ENCODE assay signal across 9 mouse cellular contexts in genomic region chr4:130168280-130169183, GRCm38 (mm10). TPM values are rescaled to one million over a fixed set of nuclear protein-coding genes. Genes with fewer than 3 reads are reported as not detected.
A peak's percentile ranks its signal among the peaks of the same experiment; 100 is the strongest.
DNase-seq lines count a peak whose midpoint lies in the region; ATAC-seq and TF ChIP-seq lines count a peak whose summit lies in the region.
"Had no signal": no experiment of that assay in that cellular context is flagged by ENCODE, and none has a peak within 500 bp of the region (broad histone marks: within the 10 kb centered on the region; RNA-seq: fewer than 3 reads in every experiment).

No protein-coding gene starts in this region.

- 35% methylated on average over 16 of the region's 16 CpGs for WGBS in hindbrain, embryonic 13.5 days
- 43% methylated on average over 16 of the region's 16 CpGs for WGBS in limb, embryonic 15.5 days
- 31% methylated on average over 16 of the region's 16 CpGs for WGBS in midbrain, postnatal 0 days

- ATAC-seq in hindbrain, embryonic 13.5 days (ENCODE audit: low FRiP score) = no peak
- ATAC-seq in limb, embryonic 15.5 days (ENCODE audit: insufficient number of reproducible peaks, low FRiP score, low TSS enrichment, low read depth) = no peak
- ATAC-seq in midbrain, postnatal 0 days (ENCODE audit: low FRiP score) = no peak

- H3K4me2 ChIP-seq in hindbrain, embryonic 13.5 days = peak overlapping the region; percentile 19; the same call in 1 of the 2 replicates
- peak overlapping the region; percentile 31; the same call in 1 of the 2 replicates for H3K4me2 ChIP-seq in limb, embryonic 15.5 days
- H3K4me2 ChIP-seq in midbrain, postnatal 0 days (ENCODE audit: low read depth, low read length, poor library complexity, severe bottlenecking) = no peak overlapping the region

- H3K79me2 ChIP-seq in C2C12 (ENCODE audit: control insufficient read depth, insufficient read depth) = peaks cover under 1% of the 10 kb centered on the region

- no peak overlapping the region for H3K4me3 ChIP-seq in C2C12 (ENCODE audit: insufficient read depth, poor library complexity, severe bottlenecking)
- no peak overlapping the region for H3K4me3 ChIP-seq in hindbrain, embryonic 13.5 days
- H3K4me3 ChIP-seq in limb, embryonic 15.5 days = no peak overlapping the region
- H3K4me3 ChIP-seq in midbrain, postnatal 0 days (ENCODE audit: low read depth, low read length) = no peak overlapping the region

- H3K36me3 ChIP-seq in C2C12 (ENCODE audit: control insufficient read depth, insufficient read depth) = peaks cover 10% of the 10 kb centered on the region
- no peaks in the 10 kb centered on the region for H3K36me3 ChIP-seq in hindbrain, embryonic 13.5 days
- no peaks in the 10 kb centered on the region for H3K36me3 ChIP-seq in limb, embryonic 15.5 days
- H3K36me3 ChIP-seq in midbrain, postnatal 0 days (ENCODE audit: insufficient read depth, low read length) = no peaks in the 10 kb centered on the region

- H3K27ac ChIP-seq in hindbrain, embryonic 13.5 days = no peak overlapping the region
- H3K27ac ChIP-seq in limb, embryonic 15.5 days = peak overlapping the region; percentile 18
- no peak overlapping the region for H3K27ac ChIP-seq in midbrain, postnatal 0 days (ENCODE audit: low read depth, low read length)

- peak; percentile 88 for DNase-seq in MN1 (ENCODE audit: low spot score)
- peak; percentile 66 for DNase-seq in gastrocnemius, postnatal 10 days
- DNase-seq in midbrain, postnatal 0 days (ENCODE audit: low spot score) = peak; percentile 47
- DNase-seq in yolk sac, embryonic 10.5 days (ENCODE audit: low spot score) = peak; percentile 90
- no peak for DNase-seq in c-Kit-positive CD71-positive TER-119-positive erythroid progenitor cells, embryonic 14.5 days (ENCODE audit: low spot score)

- H3K9ac ChIP-seq in hindbrain, embryonic 13.5 days = no peak overlapping the region
- no peak overlapping the region for H3K9ac ChIP-seq in limb, embryonic 15.5 days
- H3K9ac ChIP-seq in midbrain, postnatal 0 days (replicated peaks; ENCODE audit: low read length, poor library complexity, severe bottlenecking) = 0 out of 2 replicates have a peak overlapping the region, but pooled peaks have one; percentile 3

- peak overlapping the region; percentile 21 for H3ac ChIP-seq in C2C12 (ENCODE audit: control insufficient read depth, insufficient read length, low read depth)

- peaks cover 22% of the 10 kb centered on the region for H3K4me1 ChIP-seq in hindbrain, embryonic 13.5 days (replicated peaks)
- H3K4me1 ChIP-seq in limb, embryonic 15.5 days = peaks cover 61% of the 10 kb centered on the region
- H3K4me1 ChIP-seq in midbrain, postnatal 0 days (ENCODE audit: insufficient read depth, low read length) = no peaks in the 10 kb centered on the region; the same call in 1 of the 2 replicates

- H3K27me3 ChIP-seq in C2C12 (ENCODE audit: control insufficient read depth, insufficient read depth, insufficient read length) = no peaks in the 10 kb centered on the region
- peaks cover 56% of the 10 kb centered on the region for H3K27me3 ChIP-seq in hindbrain, embryonic 13.5 days
- H3K27me3 ChIP-seq in limb, embryonic 15.5 days = peaks cover 4% of the 10 kb centered on the region
- peaks cover 3% of the 10 kb centered on the region for H3K27me3 ChIP-seq in midbrain, postnatal 0 days (ENCODE audit: insufficient read depth, low read length)

- TF ChIP-seq CTCF in C2C12 (IDR thresholded peaks at IDR 0.05; ENCODE audit: control insufficient read depth, insufficient read depth, insufficient read length) = no peak
- TF ChIP-seq CTCF in midbrain, postnatal 0 days (IDR thresholded peaks at IDR 0.05) = no peak

- H3K79me3 ChIP-seq in C2C12 (ENCODE audit: low read depth) = no peaks in the 10 kb centered on the region

- no peaks in the 10 kb centered on the region for H3K9me3 ChIP-seq in hindbrain, embryonic 13.5 days
- no peaks in the 10 kb centered on the region for H3K9me3 ChIP-seq in limb, embryonic 15.5 days
- H3K9me3 ChIP-seq in midbrain, postnatal 0 days (ENCODE audit: low read length) = no peaks in the 10 kb centered on the region

TF ChIP-seq in C2C12, 6 proteins besides CTCF, POLR2A, EP300 and RAD21:
- TF ChIP-seq FOSL1 (IDR thresholded peaks at IDR 0.05; ENCODE audit: insufficient read depth, low read length, poor library complexity, severe bottlenecking) (no peak), USF1 (IDR thresholded peaks at IDR 0.05; ENCODE audit: low read depth) (peak; percentile 74)
TF ChIP-seq in C2C12: peak in this region for 1.

RNA-seq across cellular contexts. Expression of gene Tinagl1, which starts 6.4 kb away (rescaled TPM):
- polyA plus RNA-seq in C2C12 (2012; fragmentation: generic; extraction: Trizol) = 64.1 TPM
- total RNA-seq in gastrocnemius, postnatal 10 days (2021) = 10 to 100 TPM; 27.7 to 33.1 TPM
- polyA plus RNA-seq in hindbrain, embryonic 13.5 days (2015; fragmentation: Nextera tagmentation; extraction: Ambion mirVana) = 7.5 and 7.6 TPM in 2 replicates
- 31.0 and 32.6 TPM in 2 replicates for polyA plus RNA-seq in limb, embryonic 15.5 days (2015; fragmentation: Nextera tagmentation; extraction: Ambion mirVana)
- total RNA-seq in midbrain, postnatal 0 days (2014; rRNA removed) = 7.2 and 7.5 TPM in 2 replicates
- 2.9 and 4.3 TPM in 2 replicates for polyA plus RNA-seq in midbrain, postnatal 0 days (2015; fragmentation: Nextera tagmentation; extraction: Ambion mirVana)

RNA-seq across cellular contexts. Expression of gene Hcrtr1, which starts 29.4 kb away (rescaled TPM):
- polyA plus RNA-seq in C2C12 (2012; fragmentation: generic; extraction: Trizol) = not detected
- not detected for total RNA-seq in gastrocnemius, postnatal 10 days (2021)
- polyA plus RNA-seq in hindbrain, embryonic 13.5 days (2015; fragmentation: Nextera tagmentation; extraction: Ambion mirVana) = 0.60 and 1.0 TPM in 2 replicates
- 0.10 and 0.12 TPM in 2 replicates for polyA plus RNA-seq in limb, embryonic 15.5 days (2015; fragmentation: Nextera tagmentation; extraction: Ambion mirVana)
- total RNA-seq in midbrain, postnatal 0 days (2014; rRNA removed) = 14.5 and 20.4 TPM in 2 replicates
- polyA plus RNA-seq in midbrain, postnatal 0 days (2015; fragmentation: Nextera tagmentation; extraction: Ambion mirVana) = 13.9 and 16.7 TPM in 2 replicates

RNA-seq across cellular contexts. Expression of gene Gm853, which starts 53.7 kb away (rescaled TPM):
- not detected for polyA plus RNA-seq in C2C12 (2012; fragmentation: generic; extraction: Trizol)
- not detected for total RNA-seq in gastrocnemius, postnatal 10 days (2021)
- polyA plus RNA-seq in hindbrain, embryonic 13.5 days (2015; fragmentation: Nextera tagmentation; extraction: Ambion mirVana) = 0.67 and 1.4 TPM in 2 replicates
- polyA plus RNA-seq in limb, embryonic 15.5 days (2015; fragmentation: Nextera tagmentation; extraction: Ambion mirVana) = not detected in 2 replicates
- total RNA-seq in midbrain, postnatal 0 days (2014; rRNA removed) = 0.49 TPM in 1 of 2 replicates, not detected in the other
- polyA plus RNA-seq in midbrain, postnatal 0 days (2015; fragmentation: Nextera tagmentation; extraction: Ambion mirVana) = not detected in 2 replicates
- total RNA-seq: left cerebral cortex, postnatal 36 days had no signal
